Mouse (Mus musculus) forebrain, embryonic 16.5 days (tissue): ENCODE measurements around the gene Slc25a1. TPM values are rescaled to one million over a fixed set of nuclear protein-coding genes. Genes with fewer than 3 reads are reported as not detected.

ENCODE experiments used
- ATAC-seq: fragments of 200-750 bp; cut with Nextera tagmentation; 2 replicates; pipeline ENCODE4 v1.8.0; 2017; ENCODE audit warnings: mild to moderate bottlenecking, moderate library complexity
- H3K27ac ChIP-seq: fragments of 300-500 bp; sonication (generic); 2 replicates; pipeline ENCODE4 v1.5.1; 2014; ENCODE audit warnings: low read length, control low read depth
- H3K27me3 ChIP-seq: fragments of 300-500 bp; sonication (generic); replicated peaks from 2 replicates; pipeline ENCODE4 v1.6.1; 2014; ENCODE audit warnings: low read length; ENCODE audit not compliant: control insufficient read depth, insufficient read depth
- H3K36me3 ChIP-seq: fragments of 300-500 bp; sonication (generic); 2 replicates; pipeline ENCODE4 v1.6.1; 2014; ENCODE audit not compliant: control insufficient read depth, insufficient read depth
- H3K4me1 ChIP-seq: fragments of 300-500 bp; sonication (generic); replicated peaks from 2 replicates; pipeline ENCODE4 v1.6.1; 2014; ENCODE audit warnings: low read length; ENCODE audit not compliant: control insufficient read depth, insufficient read depth
- H3K4me2 ChIP-seq: fragments of 300-500 bp; sonication (generic); 2 replicates; pipeline ENCODE4 v1.6.1; 2014; ENCODE audit warnings: mild to moderate bottlenecking, low read length, control low read depth
- H3K4me3 ChIP-seq: fragments of 300-500 bp; sonication (generic); replicated peaks from 2 replicates; pipeline ENCODE4 v1.5.1; 2014; ENCODE audit warnings: mild to moderate bottlenecking, low read length, control low read depth
- H3K9ac ChIP-seq: fragments of 300-500 bp; sonication (generic); replicated peaks from 2 replicates; pipeline ENCODE4 v1.6.1; 2014; ENCODE audit warnings: low read depth, low read length, control low read depth
- H3K9me3 ChIP-seq: fragments of 300-500 bp; sonication (generic); 2 replicates; pipeline ENCODE4 v1.6.1; 2016; ENCODE audit warnings: low read length; ENCODE audit not compliant: control insufficient read depth
- WGBS: fragments of 180-500 bp; shearing (Covaris S2); extraction: QIAGEN DNeasy Blood & Tissue Kit; methylation state at CpG from one replicate; pipeline ENCODE4 v1.1.7; 2014; 5-methylcytosine and 5-hydroxymethylcytosine counted together
- polyA plus RNA-seq: library from polyadenylated mRNA; unstranded; fragments of >200 nt; fragmentation: Nextera tagmentation; extraction: Ambion mirVana; gene quantifications from 2 replicates; pipeline ENCODE4 v1.2.1, GENCODE M21; 2015

Gene Slc25a1
- polyA plus RNA-seq, 1 experiment from 2014 or later, result 155 TPM

DNA sequence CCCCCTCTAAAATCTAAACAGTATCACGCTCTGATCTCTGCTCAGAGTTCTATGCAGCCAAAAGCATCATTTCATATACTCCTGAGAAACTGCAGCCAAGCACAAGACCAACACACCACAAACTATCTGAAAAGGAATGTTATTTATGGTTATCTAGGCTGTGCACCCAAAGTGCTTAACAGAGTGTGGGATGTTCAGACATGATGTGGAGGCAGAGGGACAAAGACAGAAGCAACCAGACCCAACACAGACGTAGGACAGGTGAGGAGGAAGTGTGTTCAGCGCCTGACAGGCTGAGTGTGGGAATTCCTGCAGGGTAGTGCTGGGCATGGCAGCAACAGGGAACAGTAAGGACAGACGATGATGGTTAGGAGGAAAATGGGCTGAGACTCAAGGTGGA is 48.4 kb downstream of the Slc25a1 start:
- no peak for ATAC-seq
- WGBS, result 95% methylated on average over 4 of the region's 4 CpGs
- no peak overlapping the region for H3K9ac ChIP-seq

DNA sequence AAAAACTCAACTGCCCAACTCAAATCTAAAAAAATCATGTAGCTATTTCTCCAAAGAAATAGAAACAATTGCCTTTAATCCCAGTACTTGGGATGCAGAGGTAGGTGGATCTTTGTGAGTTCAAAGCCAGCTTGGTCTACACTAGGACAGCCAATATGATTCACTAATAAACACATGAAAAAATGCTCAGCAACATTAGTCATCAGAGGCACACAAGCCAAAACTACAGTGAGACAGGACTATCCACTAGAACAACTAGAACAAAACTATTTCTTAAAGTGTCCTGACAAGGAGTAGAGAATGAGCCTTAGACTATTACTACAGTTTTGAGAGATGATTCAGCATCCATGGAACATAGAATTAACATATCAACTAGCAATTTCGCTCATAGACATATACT is 51.9 kb downstream of the Slc25a1 start:
- no peak for ATAC-seq
- Histone ChIP-seq H3K9ac (no peak overlapping the region), H3K36me3 (no peaks in the 10 kb centered on the region), H3K27me3 (no peaks in the 10 kb centered on the region), H3K9me3 (no peaks in the 10 kb centered on the region), H3K4me3 (no peak overlapping the region), H3K27ac (no peak overlapping the region), H3K4me1 (no peaks in the 10 kb centered on the region), H3K4me2 (no peak overlapping the region)
- WGBS, result 97% methylated on average over 1 of the region's 1 CpGs

More for the DNA sequence above, 48.4 kb downstream of the Slc25a1 start:
- Histone ChIP-seq H3K36me3 (no peaks in the 10 kb centered on the region), H3K4me2 (no peak overlapping the region), H3K27me3 (no peaks in the 10 kb centered on the region), H3K4me1 (no peaks in the 10 kb centered on the region), H3K9me3 (no peaks in the 10 kb centered on the region), H3K27ac (no peak overlapping the region), H3K4me3 (no peak overlapping the region)

Other genes starting within 250 kb of the Slc25a1 start
- gene Med15, start 195.3 kb downstream of the Slc25a1 start, polyA plus RNA-seq, result 41.9 and 50.1 TPM in 2 replicates
- gene Klhl22, start 168.6 kb downstream of the Slc25a1 start, polyA plus RNA-seq, result 76.1 and 89.5 TPM in 2 replicates
- 0.99 and 1.4 TPM in 2 replicates for gene Scarf2, start 130.9 kb downstream of the Slc25a1 start, polyA plus RNA-seq
- gene B830017H08Rik, start 95.1 kb downstream of the Slc25a1 start, polyA plus RNA-seq, result 0.86 and 1.5 TPM in 2 replicates
- gene Car15, start 89.9 kb downstream of the Slc25a1 start, polyA plus RNA-seq, result 4.7 and 5.5 TPM in 2 replicates
- gene Gm20518, start 36.5 kb downstream of the Slc25a1 start, polyA plus RNA-seq, result 0.63 and 1.1 TPM in 2 replicates
- not detected in 2 replicates for gene Tssk1, start 34.0 kb downstream of the Slc25a1 start, polyA plus RNA-seq
- 108 and 110 TPM in 2 replicates for gene Dgcr2, start 29.7 kb downstream of the Slc25a1 start, polyA plus RNA-seq
- gene Tssk2, start 29.6 kb downstream of the Slc25a1 start, polyA plus RNA-seq, result 0.17 TPM in 1 of 2 replicates, not detected in the other
- gene Ess2, start 16.9 kb downstream of the Slc25a1 start, polyA plus RNA-seq, result 57.2 and 60.8 TPM in 2 replicates
- gene Gsc2, start 13.2 kb downstream of the Slc25a1 start, polyA plus RNA-seq, result 0.30 TPM in 1 of 2 replicates, not detected in the other
- gene Vpreb2, start 52.2 kb upstream of the Slc25a1 start, polyA plus RNA-seq, result not detected in 2 replicates
- 145 and 156 TPM in 2 replicates for gene Dgcr6, start 124.6 kb upstream of the Slc25a1 start, polyA plus RNA-seq
- 4.1 and 4.2 TPM in 2 replicates for gene Prodh, start 162.0 kb upstream of the Slc25a1 start, polyA plus RNA-seq
- 21.7 and 24.4 TPM in 2 replicates for gene Rtn4r, start 199.4 kb upstream of the Slc25a1 start, polyA plus RNA-seq